Mouse (Mus musculus) liver, embryonic 14.5 days (tissue): ENCODE results near the gene Acot7. TPM values are rescaled to one million over a fixed set of nuclear protein-coding genes. Genes with fewer than 3 reads are reported as not detected.

Source experiments
- ATAC-seq: fragments of 200-750 bp; cut with Nextera tagmentation; 2 replicates; pipeline ENCODE4 v1.8.0; 2017; ENCODE audit warnings: moderate number of reproducible peaks, mild to moderate bottlenecking, moderate library complexity; ENCODE audit not compliant: insufficient read depth
- DNase-seq, 3 experiments: peaks; one replicate each; pipeline ENCODE4 v3.0.0-alpha.2; 2012 to 2013; ENCODE audit warnings: low read depth in 3 of 3, low spot score in 3 of 3
- H3K27ac ChIP-seq: fragments of 300-500 bp; sonication (generic); 2 replicates; pipeline ENCODE4 v1.5.1; 2014; ENCODE audit warnings: moderate library complexity, mild to moderate bottlenecking, control low read depth, inconsistent platforms
- H3K27me3 ChIP-seq: fragments of 300-500 bp; sonication (generic); 2 replicates; pipeline ENCODE4 v1.6.1; 2014; ENCODE audit warnings: mild to moderate bottlenecking, low read length, moderate library complexity; ENCODE audit not compliant: control insufficient read depth, insufficient read depth
- H3K36me3 ChIP-seq: fragments of 300-500 bp; sonication (generic); replicated peaks from 2 replicates; pipeline ENCODE4 v1.6.1; 2014; ENCODE audit warnings: low read depth; ENCODE audit not compliant: control insufficient read depth, insufficient read depth
- H3K4me1 ChIP-seq, 2 experiments: fragments of 200-500 bp in 1 of 2; fragments of 300-500 bp in 1 of 2; sonication (generic) in 1 of 2; replicated peaks; 2 replicates each; pipeline ENCODE4 v1.6.1; 2012 to 2014; ENCODE audit warnings: antibody characterized with exemption in 1 of 2, inconsistent platforms in 1 of 2, low read length in 1 of 2; ENCODE audit not compliant: control insufficient read depth in 2 of 2, insufficient read depth in 2 of 2
- H3K4me2 ChIP-seq: fragments of 300-500 bp; sonication (generic); 2 replicates; pipeline ENCODE4 v1.6.1; 2014; ENCODE audit warnings: low read depth, mild to moderate bottlenecking, control low read depth, moderate library complexity
- H3K4me3 ChIP-seq, 2 experiments: fragments of 200-500 bp in 1 of 2; fragments of 300-500 bp in 1 of 2; sonication (generic) in 1 of 2; 2 replicates each; pipeline ENCODE4 v1.5.1; 2012 to 2014; ENCODE audit warnings: low read depth in 2 of 2, low read length in 2 of 2, mild to moderate bottlenecking in 2 of 2, control low read depth in 1 of 2, inconsistent platforms in 1 of 2, moderate library complexity in 1 of 2; ENCODE audit not compliant: insufficient read depth in 1 of 2
- H3K9ac ChIP-seq: fragments of 300-500 bp; sonication (generic); replicated peaks from 2 replicates; pipeline ENCODE4 v1.6.1; 2014; ENCODE audit warnings: mild to moderate bottlenecking, control low read depth, moderate library complexity
- H3K9me3 ChIP-seq: fragments of 300-500 bp; sonication (generic); 2 replicates; pipeline ENCODE4 v1.6.1; 2016; ENCODE audit warnings: low read length, mixed read lengths; ENCODE audit not compliant: control insufficient read depth
- CTCF ChIP-seq: IDR thresholded peaks from 2 replicates; pipeline ENCODE4 v1.5.1; 2016; ENCODE audit warnings: antibody characterized with exemption, low read depth, control low read depth
- EP300 ChIP-seq: IDR thresholded peaks from 2 replicates; pipeline ENCODE4 v1.6.1; 2016; ENCODE audit warnings: antibody characterized with exemption, low read depth
- WGBS: fragments of 180-500 bp; shearing (Covaris S2); extraction: QIAGEN DNeasy Blood & Tissue Kit; methylation state at CpG from one replicate; pipeline ENCODE4 v1.1.7; 2014; ENCODE audit not compliant: insufficient replicate concordance; 5-methylcytosine and 5-hydroxymethylcytosine counted together
- polyA plus RNA-seq, 2 experiments: library from polyadenylated mRNA; depleted of rRNA in 1 of 2; stranded (reverse) in 1 of 2; unstranded in 1 of 2; fragments of >200 nt; fragmentation: Nextera tagmentation in 1 of 2; extraction: Ambion mirVana in 1 of 2; gene quantifications; 2 replicates each; pipeline versions ENCODE4 v1.2.1 to v1.2.3; 2012 to 2014

The Acot7 gene
- polyA plus RNA-seq, 2 experiments: 12.5 to 13.0 TPM

DNA sequence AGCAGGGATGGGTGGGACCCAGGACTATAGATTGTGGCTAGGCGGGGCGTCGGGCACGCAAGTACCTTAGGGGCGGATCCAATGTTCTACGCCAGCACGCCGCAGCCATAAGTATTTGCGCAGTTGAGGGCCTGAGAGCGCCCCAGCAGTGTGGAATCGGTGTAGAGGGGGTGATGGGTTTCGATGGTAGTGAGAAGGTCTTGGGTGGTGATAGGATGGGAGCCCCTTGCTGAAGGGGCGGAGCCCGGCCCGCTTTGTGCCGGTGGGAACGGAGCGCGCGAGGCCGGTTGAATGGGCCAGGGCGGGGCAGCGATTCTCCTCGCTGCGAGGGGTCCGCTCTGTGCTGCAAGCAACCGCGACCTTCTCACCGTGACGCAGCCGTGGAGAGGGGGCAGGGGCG is 108.2 kb downstream of the Acot7 start:
- Histone ChIP-seq H3K4me1 (no peaks in the 10 kb centered on the region), H3K4me2 (peak overlapping the region; percentile 26; the same call in 1 of the 2 replicates), H3K36me3 (no peaks in the 10 kb centered on the region), H3K27me3 (peaks cover 90% of the 10 kb centered on the region), H3K9me3 (no peaks in the 10 kb centered on the region), H3K27ac (no peak overlapping the region), H3K4me3 (no peak overlapping the region), H3K9ac (no peak overlapping the region)
- no peak for DNase-seq
- TF ChIP-seq CTCF: 0 out of 2 replicates have a peak, but pooled peaks have one; percentile 2
- no peak for TF ChIP-seq EP300
- ATAC-seq: no peak
- WGBS: 5% methylated on average over 32 of the region's 32 CpGs

DNA sequence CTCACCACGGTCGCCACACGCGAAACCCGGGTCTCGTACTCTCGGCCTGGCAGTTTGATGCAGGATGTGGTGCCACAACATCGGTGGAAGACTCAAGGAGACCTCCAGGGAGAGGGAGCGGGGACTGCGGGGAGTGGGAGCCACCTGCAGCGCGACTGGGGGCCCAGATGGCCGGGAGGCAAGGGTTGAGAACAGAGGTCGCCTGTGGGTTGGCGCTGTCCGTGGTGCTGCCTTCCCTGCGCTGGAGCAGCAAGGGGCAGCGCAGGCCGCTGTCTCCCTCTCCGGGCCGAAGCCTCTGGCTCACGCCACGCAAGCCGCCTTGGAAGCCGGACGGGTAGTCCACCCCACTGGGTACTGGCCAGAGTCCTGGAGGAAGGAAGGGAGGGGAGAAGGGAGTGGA is 109.0 kb downstream of the Acot7 start:
- Histone ChIP-seq H3K27me3 (peaks cover 90% of the 10 kb centered on the region), H3K4me2 (no peak overlapping the region), H3K9ac (no peak overlapping the region), H3K4me1 (no peaks in the 10 kb centered on the region), H3K27ac (no peak overlapping the region), H3K36me3 (no peaks in the 10 kb centered on the region), H3K9me3 (no peaks in the 10 kb centered on the region), H3K4me3 (no peak overlapping the region)
- DNase-seq: no peak
- 7% methylated on average over 26 of the region's 26 CpGs for WGBS
- no peak for ATAC-seq
- TF ChIP-seq EP300: no peak
- no peak for TF ChIP-seq CTCF

DNA sequence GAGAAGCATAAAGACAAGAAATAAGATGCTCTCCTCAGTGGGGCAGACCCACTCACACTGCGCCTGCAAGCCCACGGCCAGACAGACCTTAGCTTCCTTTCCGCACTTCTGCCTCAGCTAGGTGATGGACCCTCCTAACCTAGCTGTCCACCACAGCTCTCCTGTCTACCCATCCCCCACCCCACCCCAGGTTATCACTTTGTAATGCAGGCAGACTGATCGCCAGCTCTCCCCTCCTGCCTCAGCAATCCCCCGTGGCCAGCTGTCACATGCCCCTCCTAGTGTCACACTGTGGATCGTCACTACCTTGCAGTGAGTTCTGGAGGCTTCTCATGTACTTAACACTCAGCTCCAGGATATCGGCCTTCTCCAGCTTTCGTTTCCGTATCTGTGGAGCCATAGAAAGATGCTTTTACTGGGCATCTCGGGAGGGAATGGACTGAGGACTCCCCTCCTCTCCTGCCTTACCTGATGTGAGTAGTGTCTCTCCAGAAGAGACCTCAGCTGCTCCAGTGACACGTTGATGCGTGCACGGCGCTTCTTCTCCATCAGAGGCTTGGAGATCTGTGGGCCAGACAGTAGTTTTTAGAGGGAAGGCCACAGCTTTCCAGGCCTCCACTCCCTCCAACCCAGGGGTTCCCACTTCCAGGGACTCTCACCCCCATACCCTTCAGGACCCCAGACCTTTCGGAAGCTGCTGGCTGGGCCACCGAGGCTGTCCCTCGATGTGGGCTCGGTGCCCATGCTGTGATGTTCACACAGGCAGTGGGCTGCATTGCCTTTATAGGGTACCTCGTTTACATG is 109.6 kb downstream of the Acot7 start:
- ATAC-seq (no peak), DNase-seq (no peak)
- no peak overlapping the region for H3K4me2 ChIP-seq
- no peaks in the 10 kb centered on the region for H3K4me1 ChIP-seq
- H3K4me3 ChIP-seq: no peak overlapping the region
- no peak overlapping the region for H3K9ac ChIP-seq
- no peaks in the 10 kb centered on the region for H3K36me3 ChIP-seq
- WGBS: 23% methylated on average over 19 of the region's 19 CpGs
- no peak overlapping the region for H3K27ac ChIP-seq
- TF ChIP-seq EP300 (no peak), CTCF (no peak)
- H3K27me3 ChIP-seq: peaks cover 90% of the 10 kb centered on the region
- H3K9me3 ChIP-seq: no peaks in the 10 kb centered on the region

DNA sequence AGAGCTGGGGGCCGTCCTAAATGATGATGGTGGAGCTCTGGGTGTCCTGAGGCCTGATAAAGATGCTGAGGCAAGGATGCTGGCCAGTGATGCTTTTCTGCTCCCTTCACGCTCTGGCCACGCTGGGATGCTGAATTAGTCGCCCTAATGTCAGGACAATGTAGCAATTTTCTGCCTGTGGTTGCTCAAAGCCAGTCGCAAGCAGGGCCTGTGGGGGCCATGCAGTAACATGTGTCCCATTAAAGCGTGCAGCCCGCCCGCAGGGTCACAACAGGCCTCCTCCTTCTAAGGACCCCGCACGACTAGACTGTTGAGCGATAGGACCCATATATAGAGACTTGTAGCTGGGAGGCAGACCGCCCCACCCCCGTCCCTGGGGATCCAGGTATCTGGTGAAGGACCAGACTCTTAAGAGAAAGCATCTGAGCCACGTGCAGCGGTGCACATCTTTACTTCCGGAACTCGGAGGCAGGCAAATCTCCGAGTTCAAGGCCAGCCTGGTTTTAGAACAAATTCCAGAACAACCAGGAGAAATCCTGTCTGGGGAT is 110.5 kb downstream of the Acot7 start:
- Histone ChIP-seq H3K36me3 (no peaks in the 10 kb centered on the region), H3K4me2 (no peak overlapping the region), H3K27me3 (peaks cover 84% of the 10 kb centered on the region), H3K4me1 (no peaks in the 10 kb centered on the region), H3K4me3 (no peak overlapping the region), H3K9me3 (no peaks in the 10 kb centered on the region), H3K9ac (no peak overlapping the region), H3K27ac (no peak overlapping the region)
- WGBS: 55% methylated on average over 18 of the region's 18 CpGs
- no peak for TF ChIP-seq EP300
- no peak for TF ChIP-seq CTCF
- no peak for DNase-seq
- ATAC-seq: no peak

DNA sequence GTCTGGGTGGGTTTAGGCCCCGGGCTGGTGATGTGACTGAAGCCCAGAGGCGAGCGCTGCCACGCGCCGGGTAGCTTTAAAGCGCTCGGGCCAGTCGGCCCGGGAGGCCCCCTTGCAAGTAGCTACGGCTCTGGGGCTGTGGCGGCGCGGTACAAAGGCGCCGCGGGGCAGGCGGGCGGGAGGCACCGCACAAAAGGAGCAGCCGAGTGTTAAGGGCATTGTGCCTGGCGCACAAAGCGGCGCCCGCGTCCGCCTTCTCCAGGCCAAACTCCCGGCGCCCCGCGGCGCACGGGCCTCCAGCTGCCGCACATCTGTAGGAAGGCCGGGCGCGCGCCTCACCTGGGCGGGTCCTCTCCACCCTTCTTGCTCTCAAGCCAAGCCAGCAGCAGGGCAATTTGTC is 112.5 kb downstream of the Acot7 start:
- no peaks in the 10 kb centered on the region for H3K9me3 ChIP-seq
- DNase-seq (no peak), ATAC-seq (no peak)
- no peak overlapping the region for H3K4me3 ChIP-seq
- no peak overlapping the region for H3K4me2 ChIP-seq
- no peak for TF ChIP-seq EP300
- TF ChIP-seq CTCF: no peak
- peaks cover 65% of the 10 kb centered on the region for H3K27me3 ChIP-seq
- H3K27ac ChIP-seq: no peak overlapping the region
- peaks cover under 1 to 3% of the 10 kb centered on the region in 2 experiments for H3K4me1 ChIP-seq
- 2% methylated on average over 37 of the region's 39 CpGs for WGBS
- no peak overlapping the region for H3K9ac ChIP-seq
- no peaks in the 10 kb centered on the region for H3K36me3 ChIP-seq
